Mouse (Mus musculus) limb, embryonic 10.5 days (tissue): ENCODE data around the gene Ptpn3. TPM values are rescaled to one million over a fixed set of nuclear protein-coding genes. Genes with fewer than 3 reads are reported as not detected.
A peak's percentile ranks its signal among the peaks of the same experiment; 100 is the strongest.

ENCODE experiments used
- DNase-seq: peaks from one replicate; pipeline ENCODE4 v3.0.0-alpha.2; 2017; ENCODE audit warnings: low spot score
- H3K27ac ChIP-seq: fragments of 300-500 bp; sonication (generic); 2 replicates; pipeline ENCODE4 v1.5.1; 2016; ENCODE audit warnings: mild to moderate bottlenecking
- H3K27me3 ChIP-seq: fragments of 300-500 bp; sonication (generic); 2 replicates; pipeline ENCODE4 v1.6.1; 2016; ENCODE audit warnings: low read depth, mild to moderate bottlenecking; ENCODE audit not compliant: poor library complexity, severe bottlenecking
- H3K36me3 ChIP-seq: fragments of 300-500 bp; sonication (generic); 2 replicates; pipeline ENCODE4 v1.6.1; 2016; ENCODE audit warnings: mild to moderate bottlenecking, moderate library complexity
- H3K4me1 ChIP-seq: fragments of 300-500 bp; sonication (generic); 2 replicates; pipeline ENCODE4 v1.6.1; 2016
- H3K4me3 ChIP-seq: fragments of 300-500 bp; sonication (generic); 2 replicates; pipeline ENCODE4 v1.5.1; 2016; ENCODE audit warnings: mild to moderate bottlenecking, moderate library complexity
- H3K9me3 ChIP-seq: fragments of 300-500 bp; sonication (generic); replicated peaks from 2 replicates; pipeline ENCODE4 v1.6.1; 2016; ENCODE audit warnings: mild to moderate bottlenecking
- WGBS: fragments of 180-500 bp; shearing (Covaris S2); methylation state at CpG from one replicate; pipeline ENCODE4 v1.1.7; 2016; 5-methylcytosine and 5-hydroxymethylcytosine counted together
- polyA plus RNA-seq: library from polyadenylated mRNA; unstranded; fragments of >200 nt; fragmentation: Nextera tagmentation; extraction: Ambion mirVana; gene quantifications from 2 replicates; pipeline ENCODE4 v1.2.1, GENCODE M21; 2016

The Ptpn3 gene
- polyA plus RNA-seq, result 1.0 and 1.4 TPM in 2 replicates

DNA sequence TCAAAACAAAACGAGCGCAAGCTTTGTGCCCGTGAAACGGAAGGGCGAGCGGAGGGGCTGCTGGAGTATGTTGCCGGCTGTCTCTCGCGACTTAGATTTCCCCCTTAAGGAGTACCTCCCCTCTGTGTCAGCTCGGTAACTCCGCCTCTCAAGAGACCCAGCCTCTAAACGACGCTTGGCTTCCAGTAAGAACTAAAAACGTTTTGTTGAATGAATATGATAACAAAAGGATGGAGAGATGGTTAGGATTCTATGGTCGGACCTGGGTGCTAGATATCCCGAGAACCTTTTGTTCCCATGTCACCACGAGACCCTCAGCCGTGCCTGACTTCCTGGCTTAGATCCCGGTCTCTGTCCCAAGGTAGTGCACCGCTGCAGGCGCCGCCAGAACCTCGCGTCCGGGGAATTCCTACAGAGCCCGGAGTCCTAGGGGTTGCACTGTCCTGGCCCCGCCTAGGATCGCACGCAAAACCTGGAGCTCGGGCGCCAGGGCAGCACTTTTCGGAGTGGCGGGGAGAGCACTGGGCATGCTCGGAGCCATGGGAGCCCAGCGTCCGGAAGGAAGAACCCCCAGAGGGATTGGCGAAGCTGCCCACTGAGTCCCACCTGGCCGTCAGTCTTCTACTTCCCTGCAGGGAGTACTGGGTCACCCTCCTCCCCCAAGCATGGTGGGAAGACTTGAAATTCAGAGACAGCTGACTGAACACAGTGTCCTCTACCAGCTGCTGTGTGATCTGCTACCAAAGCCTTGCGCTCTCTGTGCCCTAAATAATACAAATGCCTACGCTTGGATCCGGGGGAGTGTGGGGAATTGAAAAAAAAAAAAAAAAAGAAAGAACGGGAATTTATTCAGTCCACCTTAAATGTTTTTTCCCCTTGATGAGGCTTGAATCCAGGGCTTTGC is at the start of gene Ptpn3:
TSS of gene Ptpn3 (minus strand) at position 428 of the 904 bp plus-strand sequence.
- no peaks in the 10 kb centered on the region for H3K9me3 ChIP-seq

DNA sequence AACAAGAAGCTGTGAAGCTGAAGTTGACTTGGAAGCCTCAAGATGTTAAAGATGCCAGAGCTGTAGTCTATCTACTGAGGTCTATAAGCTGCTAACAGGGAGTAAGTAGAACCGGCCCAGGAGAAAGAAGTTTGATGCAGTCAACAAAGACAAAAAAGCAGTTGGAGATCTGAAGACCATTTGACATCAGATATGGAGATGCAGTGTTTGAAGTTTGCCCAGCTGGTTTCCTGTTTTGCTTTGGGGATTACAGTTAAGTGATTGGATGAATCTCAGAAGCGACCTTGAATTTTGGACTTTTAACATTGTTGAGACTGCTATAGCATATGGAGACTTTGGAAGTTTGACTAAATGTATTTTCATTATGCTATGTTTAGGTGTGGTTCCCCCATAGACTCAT is 48.9 kb upstream of the Ptpn3 start:
- 96% methylated on average over 2 of the region's 2 CpGs for WGBS
- Histone ChIP-seq H3K27me3 (no peaks in the 10 kb centered on the region), H3K4me3 (no peak overlapping the region), H3K4me1 (no peaks in the 10 kb centered on the region), H3K9me3 (no peaks in the 10 kb centered on the region), H3K27ac (no peak overlapping the region), H3K36me3 (no peaks in the 10 kb centered on the region)
- no peak for DNase-seq

More for the DNA sequence above, at the start of gene Ptpn3:
- peaks cover 56% of the 10 kb centered on the region for H3K27me3 ChIP-seq
- peaks cover 30% of the 10 kb centered on the region for H3K4me1 ChIP-seq
- peak within 1 kb of the TSS; percentile 82 for H3K4me3 ChIP-seq
- H3K27ac ChIP-seq, result peak within 1 kb of the TSS; percentile 82
- H3K36me3 ChIP-seq, result no peaks in the 10 kb centered on the region
- peak; percentile 89 for DNase-seq
- WGBS, result under 1% methylated on average over 42 of the region's 42 CpGs

DNA sequence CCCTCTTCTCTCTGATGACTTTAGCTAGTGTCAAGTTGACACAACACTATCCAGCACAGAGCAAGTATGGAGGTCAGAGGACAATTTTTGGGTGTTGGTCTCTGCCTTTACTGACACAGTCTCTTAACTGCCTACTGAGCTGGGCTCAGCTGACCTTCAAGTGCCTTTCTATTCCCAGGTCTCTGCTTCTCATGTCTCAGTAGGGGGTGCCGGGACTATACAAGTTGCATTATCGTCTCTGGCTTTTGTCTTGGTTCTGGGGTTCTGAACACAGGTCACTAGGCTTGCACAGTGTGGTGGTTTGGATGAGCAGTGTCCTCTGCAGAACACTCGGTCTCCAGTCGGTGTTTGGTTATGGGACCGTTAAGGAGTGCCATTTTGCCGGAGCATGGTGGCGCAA is 42.4 kb upstream of the Ptpn3 start:
- 96% methylated on average over 7 of the region's 7 CpGs for WGBS
- Histone ChIP-seq H3K4me3 (no peak overlapping the region), H3K9me3 (no peaks in the 10 kb centered on the region), H3K27me3 (no peaks in the 10 kb centered on the region), H3K4me1 (no peaks in the 10 kb centered on the region), H3K36me3 (no peaks in the 10 kb centered on the region), H3K27ac (no peak overlapping the region)
- DNase-seq, result no peak

DNA sequence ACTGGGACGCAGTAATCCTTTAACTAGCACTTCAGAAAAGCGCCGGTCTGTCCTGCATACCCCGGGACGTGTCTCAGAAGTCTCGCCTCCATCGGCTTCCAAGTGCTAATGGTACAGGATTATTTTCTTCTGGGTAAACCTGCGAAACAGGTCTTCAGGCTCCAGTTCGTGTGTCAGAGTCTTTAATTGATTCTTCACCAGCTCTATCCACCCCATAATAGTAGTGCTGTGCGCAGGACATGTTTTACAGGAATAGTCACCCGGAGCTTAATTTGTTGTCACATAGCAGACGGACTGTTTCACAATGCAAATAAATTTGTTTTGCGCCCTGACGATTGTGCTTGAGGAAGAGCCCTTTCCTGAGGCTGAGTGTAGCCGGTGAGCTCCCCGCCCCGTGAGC is 37.3 kb upstream of the Ptpn3 start:
- Histone ChIP-seq H3K4me1 (no peaks in the 10 kb centered on the region), H3K9me3 (no peaks in the 10 kb centered on the region), H3K36me3 (no peaks in the 10 kb centered on the region), H3K4me3 (no peak overlapping the region), H3K27me3 (no peaks in the 10 kb centered on the region), H3K27ac (no peak overlapping the region)
- WGBS, result 81% methylated on average over 17 of the region's 17 CpGs
- DNase-seq, result no peak

DNA sequence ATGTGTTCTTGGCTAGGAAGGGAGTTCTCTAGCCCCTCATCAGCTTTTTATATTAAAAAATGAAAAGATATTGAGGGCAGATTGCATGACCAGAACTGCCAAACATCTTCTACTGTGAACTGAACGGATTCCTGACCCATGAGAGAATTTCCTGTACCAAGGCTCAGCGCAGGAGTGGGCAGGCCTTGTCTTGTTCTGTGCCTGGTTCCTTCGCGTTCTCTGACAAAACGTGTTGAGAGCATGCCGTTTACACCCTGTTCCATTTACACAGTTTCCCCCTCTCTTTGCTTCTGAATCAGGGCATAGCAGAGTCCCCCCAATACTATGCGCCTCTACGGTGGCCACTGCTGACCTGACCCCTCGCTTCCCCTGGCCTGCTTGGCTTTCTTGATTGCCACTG is 36.4 kb upstream of the Ptpn3 start:
- no peak overlapping the region for H3K4me3 ChIP-seq
- H3K4me1 ChIP-seq, result no peaks in the 10 kb centered on the region
- 76% methylated on average over 9 of the region's 9 CpGs for WGBS
- H3K27me3 ChIP-seq, result no peaks in the 10 kb centered on the region
- H3K9me3 ChIP-seq, result no peaks in the 10 kb centered on the region
- no peak overlapping the region for H3K27ac ChIP-seq
- no peak for DNase-seq
- H3K36me3 ChIP-seq, result no peaks in the 10 kb centered on the region

DNA sequence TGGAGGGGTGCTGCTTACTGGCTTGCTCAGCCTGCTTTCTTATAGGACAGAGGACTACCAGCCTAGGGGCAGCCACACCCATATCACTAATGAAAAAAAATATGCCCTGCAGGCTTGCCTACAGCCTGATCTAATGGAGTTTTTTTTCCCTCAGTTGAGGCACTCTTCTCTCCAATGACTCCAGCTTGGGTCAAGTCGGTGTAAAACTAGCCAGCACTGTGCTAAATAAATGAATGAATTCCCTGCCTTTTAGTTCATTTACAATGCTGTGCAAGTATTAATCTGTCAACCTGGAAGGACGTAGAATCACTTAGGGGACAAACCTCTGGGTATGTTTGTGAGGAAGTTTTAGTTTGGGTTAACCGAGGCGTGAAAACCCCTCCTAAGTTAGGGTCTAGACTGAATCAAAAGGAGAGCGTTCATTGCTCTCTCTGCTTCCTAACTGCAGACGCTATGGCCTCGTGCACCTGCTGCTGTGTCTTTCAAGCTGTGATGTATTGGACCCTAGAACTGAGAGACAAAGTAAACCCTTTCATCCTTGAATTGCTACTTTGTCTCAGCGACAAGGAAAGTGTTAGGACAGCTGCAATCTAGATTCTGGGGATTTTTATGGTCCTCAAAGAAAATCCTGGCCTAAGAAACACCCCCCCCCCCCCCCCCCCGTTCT is 33.5 kb upstream of the Ptpn3 start:
- Histone ChIP-seq H3K36me3 (no peaks in the 10 kb centered on the region), H3K4me1 (no peaks in the 10 kb centered on the region), H3K4me3 (no peak overlapping the region), H3K27ac (no peak overlapping the region), H3K27me3 (no peaks in the 10 kb centered on the region), H3K9me3 (no peaks in the 10 kb centered on the region)
- DNase-seq, result no peak
- 66% methylated on average over 9 of the region's 9 CpGs for WGBS

DNA sequence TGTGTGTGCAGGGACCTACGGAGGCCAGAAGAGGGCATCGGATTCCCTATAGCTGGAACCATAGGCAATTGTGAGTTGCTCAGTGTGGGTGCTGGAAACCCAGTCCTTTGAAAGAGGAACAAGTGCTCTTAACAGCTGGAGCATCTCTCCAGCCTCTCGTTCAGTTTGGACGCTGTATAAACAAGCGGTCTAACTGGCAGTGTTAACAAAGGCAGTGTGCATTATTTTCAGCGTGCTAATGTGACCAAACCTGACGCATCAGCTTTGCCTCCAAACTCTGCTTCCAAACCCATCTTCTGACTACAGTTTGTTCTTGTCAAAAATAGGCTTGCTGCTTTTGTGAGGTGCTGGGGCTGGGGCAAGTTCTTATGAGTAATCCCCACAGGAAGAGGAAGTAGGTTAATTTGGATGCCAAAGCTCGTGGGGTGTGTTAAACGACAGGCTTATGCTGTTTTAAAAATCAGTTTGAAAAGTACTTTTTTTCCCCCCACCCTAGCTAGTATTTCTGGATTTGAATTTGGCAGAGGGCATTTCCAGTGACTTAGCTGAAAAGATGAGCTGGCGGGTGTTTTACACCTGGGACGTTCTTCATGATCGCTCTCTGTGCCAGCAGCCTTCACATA is 32.4 kb upstream of the Ptpn3 start:
- H3K4me3 ChIP-seq, result no peak overlapping the region
- no peaks in the 10 kb centered on the region for H3K4me1 ChIP-seq
- 95% methylated on average over 12 of the region's 12 CpGs for WGBS
- no peaks in the 10 kb centered on the region for H3K36me3 ChIP-seq
- DNase-seq, result no peak
- H3K27me3 ChIP-seq, result no peaks in the 10 kb centered on the region
- no peaks in the 10 kb centered on the region for H3K9me3 ChIP-seq
- H3K27ac ChIP-seq, result no peak overlapping the region

DNA sequence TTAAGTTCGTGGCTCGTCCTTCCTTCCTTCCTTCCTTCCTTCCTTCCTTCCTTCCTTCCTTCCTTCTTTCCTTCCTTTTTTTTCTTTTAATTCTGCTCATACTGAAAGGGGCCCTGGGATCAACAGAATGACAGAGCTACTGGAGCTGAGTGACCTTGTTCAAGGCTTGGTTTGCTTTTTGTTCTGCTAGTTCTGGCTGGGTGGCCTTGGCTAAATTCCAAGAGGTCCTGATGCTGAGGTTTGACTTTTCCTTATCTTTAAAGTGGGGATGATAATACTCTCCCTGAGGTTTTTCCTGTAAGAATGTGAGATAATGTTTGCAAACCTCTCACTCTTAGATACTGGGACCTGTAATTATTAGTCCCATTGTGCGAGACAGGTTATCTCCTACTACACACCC is 30.9 kb upstream of the Ptpn3 start:
- Histone ChIP-seq H3K36me3 (no peaks in the 10 kb centered on the region), H3K4me1 (no peaks in the 10 kb centered on the region), H3K9me3 (no peaks in the 10 kb centered on the region), H3K4me3 (no peak overlapping the region), H3K27ac (no peak overlapping the region), H3K27me3 (no peaks in the 10 kb centered on the region)
- WGBS, result 92% methylated on average over 3 of the region's 3 CpGs
- no peak for DNase-seq

DNA sequence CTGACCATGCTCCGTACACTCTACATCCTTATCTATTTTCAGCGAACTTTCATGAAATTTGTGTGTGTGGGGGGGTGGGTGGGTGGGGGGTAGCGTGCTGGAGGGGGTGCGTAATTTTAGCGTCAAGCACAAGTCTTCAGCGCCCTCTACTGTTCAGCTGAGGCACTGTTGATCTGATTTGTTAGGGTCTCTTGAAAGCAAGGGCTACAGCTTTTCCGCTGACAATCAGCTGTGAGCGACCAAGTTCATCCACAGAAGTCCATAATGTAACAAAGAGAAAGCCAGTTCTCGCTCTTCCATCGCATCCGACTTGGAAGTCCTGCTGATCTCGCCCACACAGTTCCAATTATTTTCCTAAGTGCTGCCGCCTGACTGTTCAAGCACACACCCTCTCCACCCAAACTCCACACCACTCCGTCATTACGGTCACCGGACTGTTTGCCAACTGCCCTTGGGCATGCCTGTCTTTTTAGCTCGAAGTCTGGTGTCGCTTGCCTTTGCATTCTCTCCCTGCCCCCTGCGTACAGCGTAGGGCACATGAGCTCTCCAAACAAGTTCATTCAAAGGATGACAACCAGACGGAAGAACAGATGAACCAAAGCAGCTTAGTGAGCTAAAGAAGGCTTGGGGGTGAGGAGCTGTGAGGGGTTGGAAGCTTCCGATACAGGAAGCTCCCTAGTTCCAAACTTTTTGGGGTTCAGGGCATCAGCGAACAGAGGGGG is 19.1 kb upstream of the Ptpn3 start:
- Histone ChIP-seq H3K27me3 (peaks cover 4% of the 10 kb centered on the region; the same call in 1 of the 2 replicates), H3K27ac (no peak overlapping the region), H3K4me1 (no peaks in the 10 kb centered on the region), H3K36me3 (no peaks in the 10 kb centered on the region), H3K9me3 (no peaks in the 10 kb centered on the region), H3K4me3 (no peak overlapping the region)
- 44% methylated on average over 23 of the region's 23 CpGs for WGBS
- peak; percentile 50 for DNase-seq

DNA sequence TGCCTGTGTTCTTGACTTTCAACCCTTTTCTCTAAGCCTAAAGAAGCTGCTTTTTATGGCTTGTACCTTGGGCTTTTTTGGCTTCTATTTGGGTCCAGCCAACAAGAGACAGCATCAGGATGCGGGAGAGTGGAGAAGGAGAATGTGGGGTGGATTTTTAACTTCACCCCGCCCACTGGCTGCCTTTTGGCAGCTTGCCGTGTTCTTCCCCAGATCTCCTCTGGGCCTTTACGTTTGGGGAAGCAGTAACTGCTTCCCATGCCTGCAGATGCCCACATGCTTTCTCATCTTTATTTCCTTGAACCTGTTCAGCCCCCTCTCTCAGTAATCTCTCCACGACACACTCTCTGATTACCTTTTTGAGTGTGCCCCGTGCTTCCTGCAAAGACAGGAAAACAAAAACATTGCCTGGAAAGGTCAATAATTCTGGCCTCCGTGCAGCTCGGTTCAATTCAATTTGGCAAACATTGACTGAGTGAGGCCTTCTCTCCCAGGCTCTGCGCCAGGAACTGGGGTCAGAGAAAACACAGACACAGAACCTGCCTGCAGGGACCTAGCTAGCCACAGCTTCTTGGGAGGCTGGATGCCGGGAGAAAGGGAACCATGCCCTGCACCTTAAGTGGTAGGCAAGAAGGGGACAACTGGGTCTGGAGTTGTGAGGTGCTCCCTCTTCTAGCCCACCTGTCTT is 17.0 kb upstream of the Ptpn3 start:
- Histone ChIP-seq H3K4me1 (no peaks in the 10 kb centered on the region), H3K27ac (no peak overlapping the region), H3K36me3 (no peaks in the 10 kb centered on the region), H3K4me3 (no peak overlapping the region), H3K9me3 (no peaks in the 10 kb centered on the region), H3K27me3 (peaks cover 4% of the 10 kb centered on the region; the same call in 1 of the 2 replicates)
- DNase-seq, result no peak
- 69% methylated on average over 10 of the region's 10 CpGs for WGBS

DNA sequence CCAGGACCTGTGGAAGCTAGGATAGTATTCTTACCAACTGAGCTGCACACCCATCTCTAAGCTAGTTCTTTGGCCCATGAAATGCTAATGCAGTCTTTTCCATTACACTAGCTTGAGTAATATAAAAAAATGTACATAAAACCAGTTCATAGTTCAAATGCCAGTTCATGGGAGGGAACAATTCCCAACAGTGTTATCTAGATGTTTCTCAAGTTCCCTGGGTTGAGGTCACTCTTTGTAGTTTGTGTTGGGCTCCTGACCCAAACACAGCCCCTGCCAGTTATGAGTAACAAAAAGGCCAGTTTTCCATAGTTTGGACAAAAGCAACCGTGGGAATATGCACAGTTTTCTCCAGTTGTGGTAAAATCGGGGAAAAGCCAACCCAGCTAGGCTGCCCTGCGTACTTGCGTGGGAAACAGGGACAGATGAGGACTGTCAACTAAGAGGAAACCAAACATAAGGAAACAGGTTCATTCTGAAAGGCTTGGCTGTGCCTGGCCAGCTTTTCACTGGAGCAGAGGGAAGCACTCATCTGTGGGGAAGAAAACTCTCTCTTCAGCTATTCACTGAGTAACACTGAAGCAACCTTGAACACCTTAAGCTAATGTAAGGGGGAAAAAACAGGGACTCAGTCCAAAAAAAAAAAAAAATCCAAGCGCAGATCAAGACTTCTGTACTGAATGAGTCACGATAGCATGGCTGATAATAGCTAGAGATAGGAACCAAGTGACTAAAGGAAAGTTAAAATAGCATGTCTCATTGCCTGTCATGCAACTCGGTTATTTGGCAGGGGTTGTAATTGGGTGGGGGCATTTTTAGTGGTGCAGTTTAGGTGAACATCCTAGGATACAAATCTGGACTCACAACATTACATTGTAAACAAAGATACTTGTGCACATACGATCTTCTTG is 10.9 kb upstream of the Ptpn3 start:
- Histone ChIP-seq H3K4me3 (no peak overlapping the region), H3K27ac (no peak overlapping the region), H3K27me3 (peaks cover 9% of the 10 kb centered on the region; the same call in 1 of the 2 replicates), H3K9me3 (no peaks in the 10 kb centered on the region), H3K36me3 (no peaks in the 10 kb centered on the region), H3K4me1 (peaks cover 7% of the 10 kb centered on the region)
- WGBS, result 89% methylated on average over 8 of the region's 8 CpGs
- DNase-seq, result no peak
